9 mouse cellular contexts compared by ENCODE assay signal in genomic region chr12:16853431-16854165, GRCm38 (mm10). TPM values are rescaled to one million over a fixed set of nuclear protein-coding genes. Genes with fewer than 3 reads are reported as not detected.
DNase-seq lines count a peak whose midpoint lies in the region; TF ChIP-seq lines count a peak whose summit lies in the region.
"Had no signal": no experiment of that assay in that cellular context is flagged by ENCODE, and none has a peak within 500 bp of the region (broad histone marks: within the 10 kb centered on the region; RNA-seq: fewer than 3 reads in every experiment).

No protein-coding gene starts in this region.

- H3K36me3 ChIP-seq in heart, embryonic 10.5 days = no peaks in the 10 kb centered on the region
- no peaks in the 10 kb centered on the region for H3K36me3 ChIP-seq in testis, adult 2 months (ENCODE audit: control insufficient read depth, insufficient read depth, low read length)
- H3K36me3 ChIP-seq: hindbrain, embryonic 15.5 days had no signal

- WGBS in heart, embryonic 10.5 days = 75% methylated on average over 11 of the region's 11 CpGs

- H3K9me3 ChIP-seq in heart, embryonic 10.5 days = no peaks in the 10 kb centered on the region
- H3K9me3 ChIP-seq: hindbrain, embryonic 15.5 days had no signal

- TF ChIP-seq CTCF in cortical plate, adult 2 months (IDR thresholded peaks at IDR 0.05; ENCODE audit: extremely low read depth, insufficient read depth, low read length) = no peak
- TF ChIP-seq CTCF in testis, adult 2 months (IDR thresholded peaks at IDR 0.05; ENCODE audit: control insufficient read depth, insufficient read depth, insufficient replicate concordance, low read depth, low read length) = no peak

- no peak overlapping the region for H3K27ac ChIP-seq in heart, embryonic 10.5 days
- H3K27ac ChIP-seq in cortical plate, adult 2 months (ENCODE audit: insufficient read depth, low read length) = peak overlapping the region; percentile 38
- peak overlapping the region; percentile 70 for H3K27ac ChIP-seq in testis, adult 2 months (ENCODE audit: control insufficient read depth, insufficient read depth, low read depth, low read length)
- H3K27ac ChIP-seq: hindbrain, embryonic 15.5 days had no signal

- H3K27me3 ChIP-seq in heart, embryonic 10.5 days (ENCODE audit: insufficient read depth, poor library complexity, severe bottlenecking) = no peaks in the 10 kb centered on the region
- no peaks in the 10 kb centered on the region for H3K27me3 ChIP-seq in testis, adult 2 months (ENCODE audit: control insufficient read depth, insufficient read depth, low read length)
- H3K27me3 ChIP-seq: hindbrain, embryonic 15.5 days had no signal

- H3K4me1 ChIP-seq in heart, embryonic 10.5 days = peaks cover 29% of the 10 kb centered on the region
- peaks cover 7% of the 10 kb centered on the region for H3K4me1 ChIP-seq in cortical plate, adult 2 months (ENCODE audit: control insufficient read depth, insufficient read depth, low read length)
- peaks cover 7% of the 10 kb centered on the region; the same call in 1 of the 2 replicates for H3K4me1 ChIP-seq in testis, adult 2 months (ENCODE audit: control insufficient read depth, insufficient read depth, low read length)

- H3K4me3 ChIP-seq in heart, embryonic 10.5 days = no peak overlapping the region
- H3K4me3 ChIP-seq in cortical plate, adult 2 months (ENCODE audit: insufficient read depth, low read length) = no peak overlapping the region
- no peak overlapping the region for H3K4me3 ChIP-seq in testis, adult 2 months (ENCODE audit: control insufficient read depth, low read depth, low read length)
- H3K4me3 ChIP-seq: hindbrain, embryonic 15.5 days had no signal

- no peak for TF ChIP-seq POLR2A in cortical plate, adult 2 months (IDR thresholded peaks at IDR 0.05; ENCODE audit: extremely low read depth, insufficient read depth, low read length)
- TF ChIP-seq POLR2A in testis, adult 2 months (IDR thresholded peaks at IDR 0.05; ENCODE audit: control insufficient read depth, low read depth, low read length) = no peak

- DNase-seq in heart, adult 18-20 months = peak; percentile 85 to 87
- DNase-seq in heart, embryonic 10.5 days (ENCODE audit: low spot score) = no peak
- peak; percentile 25 for DNase-seq in ES-CJ7 (ENCODE audit: low read depth, low spot score)
- DNase-seq in kidney, postnatal 25 days = peak; percentile 71 to 79
- no peak for DNase-seq in layer of hippocampus, postnatal 14 days (ENCODE audit: low spot score in 2 of 2)
- DNase-seq in thymus, postnatal 14 days = no peak

RNA-seq across cellular contexts. Expression of gene Rock2, which starts 41.1 kb away (rescaled TPM):
- total RNA-seq in heart, adult 18-20 months (2021) = 10 to 100 TPM; 78.3 to 79.9 TPM
- polyA plus RNA-seq in heart, embryonic 10.5 days (2016; fragmentation: Nextera tagmentation; extraction: Ambion mirVana) = 16.9 and 19.6 TPM in 2 replicates
- polyA plus RNA-seq in cortical plate, adult 2 months (2012; rRNA removed) = 48.3 and 49.0 TPM in 2 replicates
- polyA plus RNA-seq in testis, adult 2 months (2012; rRNA removed) = 2.1 and 2.9 TPM in 2 replicates
- 100 to 1,000 TPM in 1 of 2 experiments, 10 to 100 TPM in 1; 99.1 to 100 TPM for total RNA-seq in layer of hippocampus, postnatal 14 days (2021)

RNA-seq across cellular contexts. Expression of gene E2f6, which starts 42.8 kb away (rescaled TPM):
- 10 to 100 TPM; 84.6 to 86.7 TPM for total RNA-seq in heart, adult 18-20 months (2021)
- polyA plus RNA-seq in heart, embryonic 10.5 days (2016; fragmentation: Nextera tagmentation; extraction: Ambion mirVana) = 52.8 and 63.4 TPM in 2 replicates
- 38.3 and 40.1 TPM in 2 replicates for polyA plus RNA-seq in cortical plate, adult 2 months (2012; rRNA removed)
- 3.2 and 5.0 TPM in 2 replicates for polyA plus RNA-seq in testis, adult 2 months (2012; rRNA removed)
- total RNA-seq in layer of hippocampus, postnatal 14 days (2021) = 10 to 100 TPM; 22.6 to 27.3 TPM

RNA-seq across cellular contexts. Expression of gene Greb1, which starts 52.9 kb away (rescaled TPM):
- under 1 TPM; 0.27 to 0.33 TPM for total RNA-seq in heart, adult 18-20 months (2021)
- 5.5 TPM in 2 replicates for polyA plus RNA-seq in heart, embryonic 10.5 days (2016; fragmentation: Nextera tagmentation; extraction: Ambion mirVana)
- polyA plus RNA-seq in cortical plate, adult 2 months (2012; rRNA removed) = 0.48 and 0.49 TPM in 2 replicates
- 2.6 and 3.1 TPM in 2 replicates for polyA plus RNA-seq in testis, adult 2 months (2012; rRNA removed)
- 1 to 10 TPM in 1 of 2 experiments, under 1 TPM in 1; 0.62 to 1.1 TPM for total RNA-seq in layer of hippocampus, postnatal 14 days (2021)

Comparison
In these comparisons a context has a peak if more than half of its experiments do, and no peak if none do; other contexts are left out.
1. DNase-seq: peak in heart, adult 18-20 months (2 of 2), ES-CJ7 (single experiment) and kidney, postnatal 25 days (2 of 2); none in heart, embryonic 10.5 days (single experiment), layer of hippocampus, postnatal 14 days (0 of 2) and thymus, postnatal 14 days (single experiment).